Mouse (Mus musculus) CH12.LX (cell line): ENCODE data around the gene Ikzf3. TPM values are rescaled to one million over a fixed set of nuclear protein-coding genes. Genes with fewer than 3 reads are reported as not detected.

Experiments
- DNase-seq: peaks from one replicate; pipeline ENCODE4 v3.0.0-alpha.2; 2013; ENCODE audit errors: extremely low read depth
- H3K27ac ChIP-seq: 2 replicates; pipeline ENCODE4 v1.5.1; 2012; ENCODE audit warnings: low read depth, mild to moderate bottlenecking, control low read depth, moderate library complexity; ENCODE audit not compliant: insufficient read depth
- H3K27me3 ChIP-seq: replicated peaks from 2 replicates; pipeline ENCODE3; 2012; ENCODE audit warnings: inconsistent platforms
- H3K36me3 ChIP-seq, 2 experiments: replicated peaks in 1 of 2; 2 replicates each; pipeline versions ENCODE3 to v1.6.1; 2012; ENCODE audit warnings: inconsistent platforms in 1 of 2, low read length in 1 of 2, mild to moderate bottlenecking in 1 of 2, mixed read lengths in 1 of 2, moderate library complexity in 1 of 2; ENCODE audit not compliant: control insufficient read depth in 1 of 2, insufficient read depth in 1 of 2
- H3K4me1 ChIP-seq, 2 experiments: 2 replicates each; pipeline ENCODE4 v1.6.1; 2012; ENCODE audit warnings: inconsistent platforms in 1 of 2, moderate library complexity in 1 of 2; ENCODE audit not compliant: insufficient read depth in 2 of 2, control insufficient read depth in 1 of 2
- H3K4me2 ChIP-seq: 2 replicates; pipeline ENCODE4 v1.6.1; 2012; ENCODE audit warnings: low read depth, mild to moderate bottlenecking, control low read depth; ENCODE audit not compliant: poor library complexity, insufficient read depth, severe bottlenecking
- H3K4me3 ChIP-seq, 3 experiments: fragments of 150-350 bp in 1 of 3; sonication (generic) in 1 of 3; replicated peaks in 1 of 3; 2 replicates each; pipeline versions ENCODE3 to v1.5.1; 2011 to 2012; ENCODE audit warnings: low read depth in 2 of 3, low read length in 2 of 3, mild to moderate bottlenecking in 2 of 3, moderate library complexity in 2 of 3, control low read depth in 1 of 3, improper control_type of control experiment in 1 of 3, inconsistent platforms in 1 of 3, mixed read lengths in 1 of 3; ENCODE audit not compliant: poor library complexity in 1 of 3
- H3K79me2 ChIP-seq: replicated peaks from 2 replicates; pipeline ENCODE4 v1.6.1; 2012; ENCODE audit warnings: mild to moderate bottlenecking, moderate library complexity; ENCODE audit not compliant: control insufficient read depth, poor library complexity, insufficient read depth, severe bottlenecking; ENCODE audit errors: extremely low read depth
- H3K9ac ChIP-seq: 2 replicates; pipeline ENCODE4 v1.6.1; 2012; ENCODE audit warnings: low read depth, mild to moderate bottlenecking, control low read depth, moderate library complexity; ENCODE audit not compliant: insufficient read depth
- H3K9me3 ChIP-seq: replicated peaks from 2 replicates; pipeline ENCODE3; 2012; ENCODE audit warnings: low read length, inconsistent platforms, mixed read lengths
- BHLHE40 ChIP-seq: IDR thresholded peaks from 2 replicates; pipeline ENCODE4 v1.6.1; 2011; ENCODE audit warnings: mild to moderate bottlenecking, low read depth, low read length, improper control_type of control experiment
- CHD1 ChIP-seq: IDR thresholded peaks from 2 replicates; pipeline ENCODE4 v1.6.1; 2012; ENCODE audit warnings: low read depth, low read length, improper control_type of control experiment, inconsistent platforms
- CHD2 ChIP-seq: IDR thresholded peaks from 2 replicates; pipeline ENCODE4 v1.6.1; 2011; ENCODE audit warnings: low read length, improper control_type of control experiment
- CTCF ChIP-seq, 2 experiments: IDR thresholded peaks in 1 of 2; conservative IDR thresholded peaks in 1 of 2; 2 replicates each; pipeline ENCODE4 v1.5.1; 2011 to 2012; ENCODE audit warnings: low read depth in 2 of 2, low read length in 2 of 2, improper control_type of control experiment in 1 of 2, inconsistent platforms in 1 of 2, mild to moderate bottlenecking in 1 of 2, moderate library complexity in 1 of 2
- E2F4 ChIP-seq: IDR thresholded peaks from 2 replicates; pipeline ENCODE4 v1.6.1; 2011; ENCODE audit warnings: low read depth, low read length, improper control_type of control experiment; ENCODE audit not compliant: insufficient replicate concordance
- ELF1 ChIP-seq: IDR thresholded peaks from 2 replicates; pipeline ENCODE4 v1.6.1; 2014; ENCODE audit warnings: low read depth, mild to moderate bottlenecking, inconsistent platforms, low read length, improper control_type of control experiment
- EP300 ChIP-seq: IDR thresholded peaks from 2 replicates; pipeline ENCODE4 v1.6.1; 2011; ENCODE audit warnings: low read length, improper control_type of control experiment
- GABPA ChIP-seq: IDR thresholded peaks from 2 replicates; pipeline ENCODE4 v1.6.1; 2012; ENCODE audit warnings: low read depth, low read length, improper control_type of control experiment, inconsistent platforms; ENCODE audit not compliant: insufficient replicate concordance
- HCFC1 ChIP-seq: IDR thresholded peaks from 2 replicates; pipeline ENCODE4 v1.6.1; 2012; ENCODE audit warnings: low read depth, mild to moderate bottlenecking, inconsistent platforms, low read length, improper control_type of control experiment
- IRF4 ChIP-seq: IDR thresholded peaks from 2 replicates; pipeline ENCODE4 v1.6.1; 2014; ENCODE audit warnings: low read depth, mild to moderate bottlenecking, inconsistent platforms, low read length, improper control_type of control experiment
- JUN ChIP-seq: IDR thresholded peaks from 2 replicates; pipeline ENCODE4 v1.6.1; 2011; ENCODE audit warnings: low read depth, mild to moderate bottlenecking, low read length, improper control_type of control experiment, moderate library complexity; ENCODE audit not compliant: insufficient read depth
- JUND ChIP-seq: conservative IDR thresholded peaks from 2 replicates; pipeline ENCODE4 v1.6.1; 2011; ENCODE audit warnings: low read depth, low read length, improper control_type of control experiment
- KAT2A ChIP-seq: IDR thresholded peaks from 2 replicates; pipeline ENCODE4 v1.6.1; 2012; ENCODE audit warnings: low read length, improper control_type of control experiment, inconsistent platforms; ENCODE audit not compliant: insufficient replicate concordance
- MAFK ChIP-seq: IDR thresholded peaks from 2 replicates; pipeline ENCODE4 v1.6.1; 2011; ENCODE audit warnings: low read length, improper control_type of control experiment; ENCODE audit not compliant: insufficient replicate concordance
- MAZ ChIP-seq: IDR thresholded peaks from 2 replicates; pipeline ENCODE4 v1.6.1; 2012; ENCODE audit warnings: low read depth, mild to moderate bottlenecking, inconsistent platforms, low read length, improper control_type of control experiment, moderate library complexity
- MEF2A ChIP-seq: IDR thresholded peaks from 2 replicates; pipeline ENCODE4 v1.6.1; 2014; ENCODE audit warnings: low read depth, mild to moderate bottlenecking, inconsistent platforms, low read length, improper control_type of control experiment, borderline replicate concordance
- MXI1 ChIP-seq: IDR thresholded peaks from 2 replicates; pipeline ENCODE4 v1.6.1; 2011; ENCODE audit warnings: mild to moderate bottlenecking, low read depth, low read length, improper control_type of control experiment
- MYC ChIP-seq: IDR thresholded peaks from 2 replicates; pipeline ENCODE4 v1.6.1; 2011; ENCODE audit warnings: low read depth, mild to moderate bottlenecking, improper control_type of control experiment, low read length
- NELFE ChIP-seq: IDR thresholded peaks from 2 replicates; pipeline ENCODE4 v1.6.1; 2011; ENCODE audit warnings: low read depth, low read length, improper control_type of control experiment
- NRF1 ChIP-seq: IDR thresholded peaks from 2 replicates; pipeline ENCODE4 v1.6.1; 2014; ENCODE audit warnings: low read depth, mild to moderate bottlenecking, inconsistent platforms, low read length, improper control_type of control experiment, moderate library complexity
- PAX5 ChIP-seq: IDR thresholded peaks from 2 replicates; pipeline ENCODE4 v1.6.1; 2012; ENCODE audit warnings: low read length, inconsistent platforms, mixed read lengths
- POLR2A ChIP-seq: IDR thresholded peaks from 2 replicates; pipeline ENCODE4 v1.6.1; 2011; ENCODE audit warnings: low read depth, mild to moderate bottlenecking, improper control_type of control experiment, low read length
- POLR2AphosphoS2 ChIP-seq: IDR thresholded peaks from 2 replicates; pipeline ENCODE4 v1.6.1; 2011; ENCODE audit warnings: low read depth, low read length, improper control_type of control experiment
- RAD21 ChIP-seq: IDR thresholded peaks from 2 replicates; pipeline ENCODE4 v1.6.1; 2011; ENCODE audit warnings: low read depth, mild to moderate bottlenecking, low read length, improper control_type of control experiment, moderate library complexity
- RCOR1 ChIP-seq: conservative IDR thresholded peaks from 2 replicates; pipeline ENCODE4 v1.6.1; 2012; ENCODE audit warnings: low read depth, mild to moderate bottlenecking, inconsistent platforms, low read length, improper control_type of control experiment
- SIN3A ChIP-seq: IDR thresholded peaks from 2 replicates; pipeline ENCODE4 v1.6.1; 2012; ENCODE audit warnings: low read length, improper control_type of control experiment, inconsistent platforms
- SMC3 ChIP-seq: IDR thresholded peaks from 2 replicates; pipeline ENCODE4 v1.6.1; 2011; ENCODE audit warnings: low read depth, low read length, improper control_type of control experiment
- TBP ChIP-seq: conservative IDR thresholded peaks from 2 replicates; pipeline ENCODE4 v1.6.1; 2011; ENCODE audit warnings: low read depth, low read length, improper control_type of control experiment
- TCF12 ChIP-seq: IDR thresholded peaks from 2 replicates; pipeline ENCODE4 v1.6.1; 2014; ENCODE audit warnings: low read depth, mild to moderate bottlenecking, inconsistent platforms, low read length, improper control_type of control experiment
- UBTF ChIP-seq: IDR thresholded peaks from 2 replicates; pipeline ENCODE4 v1.6.1; 2012; ENCODE audit warnings: low read depth, mild to moderate bottlenecking, inconsistent platforms, low read length, improper control_type of control experiment, moderate library complexity
- USF1 ChIP-seq: IDR thresholded peaks from 2 replicates; pipeline ENCODE4 v1.6.1; 2014; ENCODE audit warnings: low read depth, mild to moderate bottlenecking, inconsistent platforms, low read length, improper control_type of control experiment
- USF2 ChIP-seq: conservative IDR thresholded peaks from 2 replicates; pipeline ENCODE4 v1.6.1; 2011; ENCODE audit warnings: low read depth, low read length, improper control_type of control experiment
- ZC3H11A ChIP-seq: IDR thresholded peaks from 2 replicates; pipeline ENCODE4 v1.6.1; 2012; ENCODE audit warnings: low read depth, mild to moderate bottlenecking, inconsistent platforms, low read length, improper control_type of control experiment
- ZKSCAN1 ChIP-seq: IDR thresholded peaks from 2 replicates; pipeline ENCODE4 v1.6.1; 2012; ENCODE audit warnings: low read depth, inconsistent platforms, low read length, improper control_type of control experiment, borderline replicate concordance
- ZMIZ1 ChIP-seq: IDR thresholded peaks from 2 replicates; pipeline ENCODE4 v1.6.1; 2012; ENCODE audit warnings: low read depth, mild to moderate bottlenecking, inconsistent platforms, low read length, improper control_type of control experiment
- ZNF384 ChIP-seq: IDR thresholded peaks from 2 replicates; pipeline ENCODE4 v1.6.1; 2012; ENCODE audit warnings: low read depth, low read length, improper control_type of control experiment, inconsistent platforms
- dilution Hi-C: fragments of 300-500 bp; cut with MboI; formaldehyde crosslinking; loops from 2 replicates; pipeline ENCODE4 v1.14.3; 2020; ENCODE audit warnings: low sequenced_read_pairs; ENCODE audit not compliant: extremely low pct_unique_long_range_greater_than_20kb, extremely low pct_ligation_motif_present
- in situ Hi-C: fragments of 300-500 bp; cut with MboI; formaldehyde crosslinking; loops from 3 replicates; pipeline ENCODE4 v1.14.3; 2019; ENCODE audit warnings: low sequenced_read_pairs, low pct_ligation_motif_present, low pct_unique_long_range_greater_than_20kb, mixed read lengths
- polyA plus RNA-seq: library from polyadenylated mRNA; unstranded; fragments of >175 nt; gene quantifications from 2 replicates; pipeline ENCODE4 v1.2.1, GENCODE M21; 2012; ENCODE audit warnings: low read depth; ENCODE audit not compliant: insufficient read length
- total RNA-seq, 2 experiments: library from RNA; depleted of rRNA; stranded (reverse); fragments of 300-350 nt in 1 of 2; fragments of >200 nt in 1 of 2; gene quantifications; 2 replicates each; pipeline ENCODE4 v1.2.3; 2012 to 2014

The Ikzf3 gene
- total and polyA plus RNA-seq, 3 experiments, result 110 to 238 (median 130) TPM

DNA sequence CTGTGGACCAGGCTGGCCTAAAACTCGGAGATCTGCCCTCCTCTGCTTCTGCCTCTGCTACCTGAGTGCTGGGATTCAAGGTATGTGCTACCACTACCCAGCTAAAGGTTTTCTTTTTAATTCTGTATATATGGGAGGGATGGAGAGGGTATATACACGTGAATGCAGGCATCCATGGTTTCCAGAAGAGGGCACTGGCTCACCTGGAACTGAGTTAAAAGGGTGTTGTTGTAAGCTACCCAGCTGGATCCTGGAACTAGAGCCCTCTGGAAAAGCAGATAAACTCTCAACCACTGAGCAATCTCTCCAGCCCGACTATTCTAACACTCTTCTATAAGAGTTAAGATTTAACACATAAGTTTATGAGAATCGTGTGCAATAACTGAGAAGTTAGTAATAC is 3.5 kb upstream of the Ikzf3 start:
- H3K4me2 ChIP-seq, result peak overlapping the region; percentile 81; the same call in 1 of the 2 replicates
- H3K4me1 ChIP-seq, result peaks cover 2 to 52% of the 10 kb centered on the region in 2 experiments; a peak in 3 of 4 replicates
- H3K36me3 ChIP-seq, result no peaks in the 10 kb centered on the region
- TF ChIP-seq PAX5, result no peak
- TF ChIP-seq EP300, result no peak
- TF ChIP-seq NELFE, result no peak
- TF ChIP-seq JUND, result no peak
- TF ChIP-seq SIN3A, result no peak
- no peak for TF ChIP-seq ZNF384
- no peak for TF ChIP-seq E2F4
- TF ChIP-seq SMC3, result peak; percentile 35; the same call in 1 of the 2 replicates
- peak; percentile 43; the same call in 1 of the 2 replicates for TF ChIP-seq BHLHE40
- no peak for TF ChIP-seq UBTF
- TF ChIP-seq MAZ, result no peak
- no peak for TF ChIP-seq MAFK
- no peak for TF ChIP-seq MYC
- no peak for TF ChIP-seq KAT2A
- TF ChIP-seq CHD2, result no peak
- no peak for TF ChIP-seq JUN
- TF ChIP-seq GABPA, result no peak
- TF ChIP-seq CHD1, result no peak
- TF ChIP-seq HCFC1, result no peak
- no peak for TF ChIP-seq ZKSCAN1
- TF ChIP-seq ZMIZ1, result no peak
- TF ChIP-seq POLR2AphosphoS2, result no peak
- 0 out of 2 replicates have a peak, but pooled peaks have one; percentile 30 for TF ChIP-seq IRF4
- no peak for TF ChIP-seq USF2
- TF ChIP-seq NRF1, result no peak
- TF ChIP-seq ELF1, result no peak
- TF ChIP-seq RAD21, result peak; percentile 58
- TF ChIP-seq POLR2A, result no peak
- TF ChIP-seq TCF12, result no peak
- TF ChIP-seq USF1, result no peak
- TF ChIP-seq MEF2A, result no peak
- peak in 1 of 2 experiments; percentile 62; a peak in 2 of 4 replicates for TF ChIP-seq CTCF (conservative IDR thresholded peaks at IDR 0.05 in 1 of 2, IDR thresholded peaks at IDR 0.05 in 1 of 2; ENCODE audit: low read depth in 2 of 2, low read length in 2 of 2)
- TF ChIP-seq MXI1, result no peak
- TF ChIP-seq TBP, result no peak
- no peak for TF ChIP-seq RCOR1
- TF ChIP-seq ZC3H11A, result no peak
- in situ Hi-C loops, result loop anchor here (5.0 kb wide), 1 partner anchor 72 kb away; no protein-coding TSS in a partner anchor
- peaks cover 25% of the 10 kb centered on the region for H3K79me2 ChIP-seq
- H3K27ac ChIP-seq, result peak overlapping the region; percentile 88
- no peak overlapping the region for H3K4me3 ChIP-seq
- H3K27me3 ChIP-seq, result no peaks in the 10 kb centered on the region
- dilution Hi-C loops, result no loop called here
- peaks cover 3% of the 10 kb centered on the region for H3K9me3 ChIP-seq
- no peak overlapping the region for H3K9ac ChIP-seq
- DNase-seq, result peak; percentile 45
